Comparison of ENCODE assay signal across 8 mouse cellular contexts in genomic region chr13:46418141-46418601, GRCm38 (mm10). TPM values are rescaled to one million over a fixed set of nuclear protein-coding genes. Genes with fewer than 3 reads are reported as not detected.
DNase-seq lines count a peak whose midpoint lies in the region; ATAC-seq and TF ChIP-seq lines count a peak whose summit lies in the region.

Gene Rbm24 (plus strand): TSS chr13:46418434.

- H3K4me1 ChIP-seq in kidney, postnatal 0 days (replicated peaks; ENCODE audit: insufficient read depth, low read length): no peaks in the 10 kb centered on the region; the same call in 1 of the 2 replicates
- no peaks in the 10 kb centered on the region for H3K4me1 ChIP-seq in liver, embryonic 15.5 days (replicated peaks)
- H3K4me1 ChIP-seq in neural tube, embryonic 15.5 days: peaks cover 20% of the 10 kb centered on the region

- H3K4me2 ChIP-seq in kidney, postnatal 0 days (ENCODE audit: low read length): peak within 1 kb of the TSS; percentile 80
- H3K4me2 ChIP-seq in liver, embryonic 15.5 days: peak within 1 kb of the TSS; percentile 69
- H3K4me2 ChIP-seq in neural tube, embryonic 15.5 days: peak within 1 kb of the TSS; percentile 88

- TF ChIP-seq CTCF in kidney, postnatal 0 days (IDR thresholded peaks at IDR 0.05; ENCODE audit: low read depth): peak; percentile 15; the same call in 1 of the 2 replicates

- no peaks in the 10 kb centered on the region for H3K27me3 ChIP-seq in kidney, postnatal 0 days (ENCODE audit: insufficient read depth, low read length)
- peaks cover 47% of the 10 kb centered on the region for H3K27me3 ChIP-seq in liver, embryonic 15.5 days
- H3K27me3 ChIP-seq in neural tube, embryonic 15.5 days (replicated peaks): no peaks in the 10 kb centered on the region

- peak within 1 kb of the TSS; percentile 55 for H3K4me3 ChIP-seq in kidney, postnatal 0 days (replicated peaks; ENCODE audit: low read depth, low read length)
- peak within 1 kb of the TSS; percentile 46 for H3K4me3 ChIP-seq in liver, embryonic 15.5 days (replicated peaks)
- peak within 1 kb of the TSS; percentile 69 for H3K4me3 ChIP-seq in neural tube, embryonic 15.5 days (replicated peaks)

- H3K9ac ChIP-seq in kidney, postnatal 0 days (ENCODE audit: low read depth, low read length): peak within 1 kb of the TSS; percentile 65
- H3K9ac ChIP-seq in liver, embryonic 15.5 days: no peak within 1 kb of the TSS
- H3K9ac ChIP-seq in neural tube, embryonic 15.5 days (replicated peaks): peak within 1 kb of the TSS; percentile 75

- peak; percentile 5 to 14 for DNase-seq in spleen, adult 18-20 months
- no peak for DNase-seq in spleen, postnatal 36 days (ENCODE audit: low spot score in 2 of 2)
- peak; percentile 82 for DNase-seq in embryo, embryonic 9.5 days (ENCODE audit: extremely low spot score)
- peak; percentile 75 to 76 for DNase-seq in heart, adult 18-20 months
- peak; percentile 77 for DNase-seq in kidney, postnatal 0 days (ENCODE audit: low spot score)
- peak; percentile 12 for DNase-seq in urinary bladder, postnatal 10 days (ENCODE audit: low spot score)

- H3K9me3 ChIP-seq in kidney, postnatal 0 days (replicated peaks; ENCODE audit: low read length): no peaks in the 10 kb centered on the region
- no peaks in the 10 kb centered on the region for H3K9me3 ChIP-seq in liver, embryonic 15.5 days (replicated peaks)
- no peaks in the 10 kb centered on the region for H3K9me3 ChIP-seq in neural tube, embryonic 15.5 days (replicated peaks)

- peak; percentile 74 for ATAC-seq in kidney, postnatal 0 days (replicated peaks; ENCODE audit: low FRiP score, low read depth)
- no peak for ATAC-seq in liver, embryonic 15.5 days (ENCODE audit: insufficient read depth)
- ATAC-seq in neural tube, embryonic 15.5 days (ENCODE audit: low FRiP score): peak; percentile 84

- no peaks in the 10 kb centered on the region for H3K36me3 ChIP-seq in kidney, postnatal 0 days (ENCODE audit: insufficient read depth, low read length)
- H3K36me3 ChIP-seq in liver, embryonic 15.5 days (replicated peaks): no peaks in the 10 kb centered on the region
- H3K36me3 ChIP-seq in neural tube, embryonic 15.5 days: no peaks in the 10 kb centered on the region

- WGBS in kidney, postnatal 0 days: under 1% methylated on average over 41 of the region's 41 CpGs
- under 1% methylated on average over 41 of the region's 41 CpGs for WGBS in liver, embryonic 15.5 days (ENCODE audit: insufficient replicate concordance)
- under 1% methylated on average over 39 of the region's 41 CpGs for WGBS in neural tube, embryonic 15.5 days

- no peak within 1 kb of the TSS for H3K27ac ChIP-seq in kidney, postnatal 0 days
- H3K27ac ChIP-seq in liver, embryonic 15.5 days (replicated peaks): no peak within 1 kb of the TSS
- peak within 1 kb of the TSS; percentile 56 for H3K27ac ChIP-seq in neural tube, embryonic 15.5 days (replicated peaks)

RNA-seq across cellular contexts. Expression of gene Rbm24, which starts in this region (rescaled TPM):
- 100 to 1,000 TPM; 193 to 194 TPM for total RNA-seq in heart, adult 18-20 months (2021)
- polyA plus RNA-seq in kidney, postnatal 0 days (2015; fragmentation: Nextera tagmentation; extraction: Ambion mirVana): 1.0 and 1.2 TPM in 2 replicates
- polyA plus RNA-seq in liver, embryonic 15.5 days (2015; fragmentation: Nextera tagmentation; extraction: Ambion mirVana): 0.33 and 0.58 TPM in 2 replicates
- polyA plus RNA-seq in neural tube, embryonic 15.5 days (2015; fragmentation: Nextera tagmentation; extraction: Ambion mirVana): 2.1 and 4.2 TPM in 2 replicates

Comparison
In these comparisons a context has a peak if more than half of its experiments do, and no peak if none do; other contexts are left out.
1. DNase-seq: peak in spleen, adult 18-20 months (2 of 2), embryo, embryonic 9.5 days (single experiment), heart, adult 18-20 months (2 of 2), kidney, postnatal 0 days (single experiment) and urinary bladder, postnatal 10 days (single experiment); none in spleen, postnatal 36 days (0 of 2).
2. Peak in every context shown above with its lines, with median percentiles within 50 percentile points of each other: H3K4me2 ChIP-seq and H3K4me3 ChIP-seq.